Mouse (Mus musculus) 416B (cell line): ENCODE measurements at regions not wholly inside any gene's neighbourhood (a gene's known extent, or its start where the extent isn't known, plus 50 kb on each side); places are given as distances from the start of the nearest gene placed in this dataset.
"Not testable (repeated sequence)": the region's sequence is repeated elsewhere in the genome, so short reads cannot be mapped to it uniquely, and the experiment has no call there.

ENCODE experiments used
- DNase-seq: peaks from one replicate; pipeline ENCODE4 v3.0.0; 2011; ENCODE audit warnings: low read depth

DNA sequence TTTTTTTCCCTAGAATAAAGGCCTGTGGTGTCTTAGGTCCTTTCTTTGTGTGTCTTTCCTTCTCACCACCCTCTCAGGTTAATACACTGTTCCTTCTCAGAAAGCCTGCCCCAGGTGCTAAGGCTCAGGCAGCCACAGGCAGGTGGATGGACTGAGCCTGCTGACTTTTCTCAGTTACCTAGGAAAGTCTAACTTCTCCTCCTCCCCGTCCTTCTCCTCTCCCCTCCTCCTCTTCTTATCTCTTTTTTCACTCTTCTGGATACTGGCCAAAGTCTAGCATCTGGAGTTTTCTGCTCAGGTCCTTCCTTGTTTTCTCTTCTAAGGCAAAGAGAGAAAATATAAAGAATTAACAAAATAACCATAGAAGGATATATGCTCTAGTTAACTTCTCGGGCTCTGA is 260.5 kb downstream of the Dad1 start:
- DNase-seq, result no peak

DNA sequence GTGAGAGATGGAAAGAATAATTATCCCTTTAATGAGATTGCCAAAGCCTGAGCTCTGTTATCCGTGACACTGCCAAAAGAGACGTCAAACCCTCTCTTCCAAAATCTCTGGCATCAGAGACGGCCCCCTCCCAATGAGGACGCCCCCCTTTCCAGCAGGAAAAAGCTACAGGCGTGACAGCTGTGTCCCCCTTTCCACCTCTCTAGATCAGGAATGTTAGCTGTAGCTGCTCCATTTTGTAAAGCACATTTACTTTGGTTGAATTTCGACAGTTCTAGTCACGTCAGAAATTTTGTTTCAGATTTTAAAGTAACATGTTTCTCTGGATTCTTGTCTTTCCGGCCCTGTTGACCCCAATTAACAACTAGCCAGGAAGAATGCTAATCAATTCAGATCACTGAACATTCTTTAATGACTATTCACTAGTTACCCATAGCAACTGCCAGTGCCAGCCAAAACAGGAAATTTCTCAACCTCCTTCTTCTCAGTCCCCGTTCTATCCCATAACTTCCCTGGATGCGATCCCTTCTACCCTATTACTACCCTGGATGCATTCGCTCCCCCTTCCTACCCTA is 261.1 kb downstream of the Dad1 start:
- DNase-seq, result no peak

DNA sequence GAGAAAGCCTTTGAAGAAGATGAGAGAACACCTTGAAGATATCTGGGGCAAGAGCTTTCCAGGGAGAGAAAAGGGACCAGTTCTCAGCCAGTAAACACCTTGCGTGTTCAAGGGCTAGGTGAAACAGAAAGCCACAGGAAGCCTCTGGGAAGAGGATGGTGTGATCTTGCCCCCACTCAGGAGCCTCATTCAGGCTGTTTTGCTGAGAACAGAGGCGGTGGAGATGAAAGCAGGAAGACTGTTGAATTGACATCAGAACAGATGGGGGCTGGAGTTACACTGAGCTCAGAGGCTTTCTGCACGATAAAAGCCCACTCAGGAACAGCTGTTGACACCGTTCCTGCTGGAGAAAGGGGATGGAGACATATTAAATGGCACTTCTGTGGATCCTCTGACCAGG is 262.5 kb downstream of the Dad1 start:
- no peak for DNase-seq

GRCm38 (mm10) chr14:53980771-53981170 is 273.1 kb downstream of the Dad1 start:
- DNase-seq, result no peak

GRCm38 (mm10) chr14:53961426-53961825 is 292.5 kb downstream of the Dad1 start:
- DNase-seq, result not testable (repeated sequence)

DNA sequence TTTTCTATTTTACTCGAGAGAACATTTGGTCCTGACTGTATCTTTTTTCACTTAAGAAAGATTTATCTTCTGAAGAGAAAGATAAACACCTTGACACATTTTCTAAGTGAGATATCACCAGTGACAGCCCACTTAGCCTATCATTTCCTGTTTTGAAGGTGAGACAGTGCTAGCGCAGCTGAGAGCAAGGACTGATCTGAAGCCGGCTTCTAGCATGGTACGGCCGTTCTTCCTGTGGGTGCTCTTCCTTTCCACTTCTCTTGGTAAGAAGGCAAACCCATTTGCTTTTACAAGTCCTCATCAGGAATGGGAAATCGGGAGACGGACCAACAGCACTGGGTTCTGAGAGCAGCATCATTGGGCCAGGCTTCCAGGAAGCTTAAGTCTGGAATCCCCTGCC is 293.1 kb downstream of the Dad1 start:
- DNase-seq, result no peak

GRCm38 (mm10) chr14:53935791-53936231 is 318.1 kb downstream of the Dad1 start:
- DNase-seq, result not testable (repeated sequence)

DNA sequence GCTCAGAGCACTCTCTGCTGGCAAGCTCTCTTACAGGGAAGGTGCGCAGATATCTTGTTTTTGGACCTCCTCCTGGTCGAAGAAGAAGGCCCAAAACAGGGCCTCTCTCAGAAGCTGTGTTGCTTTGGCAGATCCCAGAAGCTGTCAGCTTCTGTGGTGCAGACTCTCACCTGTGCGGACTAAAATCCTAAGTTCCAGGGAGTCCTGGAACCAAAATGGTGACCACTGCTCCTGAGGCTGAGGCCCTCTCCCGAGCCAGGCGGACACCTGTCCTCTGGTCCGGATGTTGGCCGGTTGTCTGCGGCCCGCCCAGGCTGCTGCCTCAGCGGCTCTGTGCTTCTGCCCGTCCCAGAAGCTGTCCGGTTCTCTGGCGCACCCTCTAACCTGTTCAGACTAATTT is 318.6 kb downstream of the Dad1 start:
- not testable (repeated sequence) for DNase-seq

DNA sequence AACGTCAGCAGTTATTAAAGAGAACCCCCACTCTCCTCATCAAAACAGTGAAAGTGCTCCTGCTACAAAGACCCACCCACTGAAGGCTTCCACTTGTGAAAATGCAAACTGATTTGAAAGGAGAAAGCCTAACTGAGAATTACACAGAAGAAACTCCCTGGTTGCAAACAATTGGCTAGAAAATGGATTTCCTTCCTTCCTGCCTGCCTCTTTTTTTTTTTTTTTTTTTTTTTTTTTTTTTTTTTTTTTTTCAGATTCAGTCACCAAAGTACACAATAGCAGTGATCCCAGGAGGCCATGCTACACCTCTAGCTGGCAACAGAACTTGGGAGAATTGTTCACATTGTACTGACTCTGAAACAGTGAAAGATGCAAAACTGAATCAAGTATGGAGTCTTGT is 343.0 kb downstream of the Dad1 start:
- DNase-seq, result no peak

DNA sequence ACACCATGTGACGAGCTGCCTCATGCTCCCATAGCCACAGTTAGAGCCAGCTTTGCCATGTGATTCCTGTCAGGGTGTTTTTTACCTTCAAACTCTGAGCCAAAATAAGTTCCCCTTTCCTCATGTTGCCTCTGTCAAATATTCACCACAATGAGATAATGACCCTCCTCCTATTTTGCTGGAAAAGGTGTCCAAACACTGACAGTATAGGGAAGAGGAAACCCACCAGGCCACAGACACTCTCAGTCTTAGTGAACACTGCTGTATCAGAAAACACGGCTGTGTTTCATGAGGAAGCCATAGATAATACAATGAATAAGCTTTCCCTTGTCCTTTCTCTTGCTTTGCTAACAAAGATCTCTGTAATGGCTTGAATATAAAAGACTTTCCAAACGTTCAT is 349.3 kb downstream of the Dad1 start:
- DNase-seq, result no peak

DNA sequence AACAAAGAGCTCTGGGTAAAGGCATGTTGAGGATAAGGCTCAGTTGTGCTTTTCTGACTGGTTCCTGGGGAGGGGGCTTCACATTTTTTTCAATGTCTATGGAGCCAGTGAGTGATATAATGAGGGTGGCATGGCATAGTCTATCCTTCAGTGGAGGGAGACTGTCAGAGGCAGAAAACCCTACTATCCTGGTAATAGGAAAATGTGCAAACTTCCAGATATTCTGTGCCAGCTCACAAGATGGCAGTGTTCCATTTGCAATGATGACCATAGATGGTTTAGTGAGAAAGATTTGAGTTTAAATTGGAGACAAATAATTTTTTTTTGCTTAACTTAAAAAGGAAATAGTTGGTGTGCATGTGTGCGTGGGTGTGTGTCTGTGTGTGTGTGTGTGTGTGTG is 352.8 kb downstream of the Dad1 start:
- DNase-seq, result no peak

DNA sequence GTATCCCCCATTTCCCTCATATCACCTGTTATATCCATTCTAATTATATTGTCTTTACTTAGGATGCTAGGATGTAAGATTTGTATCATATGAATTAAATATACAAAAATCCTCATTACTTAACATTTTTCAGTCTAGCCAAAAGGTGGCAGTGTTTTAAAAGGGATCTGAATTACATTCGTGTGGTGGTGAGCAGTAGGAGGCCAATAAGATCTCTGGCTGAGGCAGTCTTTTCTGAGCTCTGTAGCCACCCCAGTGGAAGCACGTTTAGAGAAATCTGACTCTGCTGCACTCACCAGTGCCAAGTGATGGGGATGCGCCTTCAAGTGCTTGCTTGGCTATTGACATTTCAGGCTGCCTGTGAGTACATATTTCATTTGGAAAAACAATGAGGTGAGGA is 372.6 kb downstream of the Dad1 start:
- peak; percentile 54 for DNase-seq

DNA sequence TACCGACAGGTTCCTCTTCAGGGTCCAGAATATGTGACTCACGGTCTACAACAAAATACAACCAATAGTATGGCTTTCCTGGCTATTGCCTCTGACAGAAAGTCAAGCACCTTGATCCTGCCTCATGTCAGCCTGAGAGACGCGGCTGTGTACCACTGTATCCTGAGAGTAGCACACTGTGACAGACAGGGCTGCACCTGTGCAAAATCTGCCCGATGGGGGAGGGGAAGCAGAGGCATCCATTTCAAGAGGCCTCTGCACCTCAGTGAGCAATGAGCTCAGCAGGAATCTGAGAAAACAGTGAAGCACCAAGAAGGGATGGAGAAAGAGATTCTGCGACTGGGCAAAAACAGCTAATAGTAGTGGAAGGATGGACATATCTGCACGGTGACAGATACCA is 377.3 kb downstream of the Dad1 start:
- no peak for DNase-seq

DNA sequence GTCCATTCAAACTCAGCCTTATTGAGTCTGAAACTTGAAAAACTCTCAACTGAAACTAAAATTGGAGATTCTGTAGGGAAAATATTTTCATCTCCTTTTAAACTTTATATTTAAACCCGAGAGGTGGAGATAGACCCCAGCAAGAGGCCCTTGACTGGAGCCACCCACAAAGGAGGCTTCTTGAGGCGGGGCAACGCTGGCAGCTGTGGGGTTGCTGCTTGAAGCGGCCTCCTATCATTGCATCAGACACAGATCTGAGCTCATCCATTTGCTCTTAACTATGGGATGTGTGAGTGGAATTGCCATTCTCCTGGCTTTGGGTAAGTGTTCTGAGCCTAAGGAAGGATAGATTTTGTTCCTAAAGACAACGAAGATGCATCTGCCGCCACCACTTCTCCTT is 378.2 kb downstream of the Dad1 start:
- DNase-seq, result no peak

DNA sequence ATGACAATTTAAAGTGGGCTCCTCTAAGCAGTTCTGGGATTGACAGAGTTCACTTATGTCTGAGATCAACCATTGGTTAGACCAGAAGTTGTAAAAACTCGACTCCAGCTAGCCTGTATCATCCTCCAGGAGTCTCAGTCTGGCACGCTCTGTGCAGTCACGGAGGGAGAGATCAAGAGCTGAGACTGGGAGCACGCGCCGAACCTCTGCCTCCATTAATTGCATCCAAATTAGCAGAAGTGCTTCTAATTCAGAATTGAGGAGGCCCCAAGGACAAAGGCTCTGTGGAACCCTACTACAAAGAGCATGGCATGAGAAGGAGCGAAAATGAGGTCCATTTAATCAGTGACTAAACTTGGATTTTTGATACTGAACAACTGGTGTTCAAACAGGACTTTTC is 406.9 kb downstream of the Dad1 start:
- DNase-seq, result no peak

DNA sequence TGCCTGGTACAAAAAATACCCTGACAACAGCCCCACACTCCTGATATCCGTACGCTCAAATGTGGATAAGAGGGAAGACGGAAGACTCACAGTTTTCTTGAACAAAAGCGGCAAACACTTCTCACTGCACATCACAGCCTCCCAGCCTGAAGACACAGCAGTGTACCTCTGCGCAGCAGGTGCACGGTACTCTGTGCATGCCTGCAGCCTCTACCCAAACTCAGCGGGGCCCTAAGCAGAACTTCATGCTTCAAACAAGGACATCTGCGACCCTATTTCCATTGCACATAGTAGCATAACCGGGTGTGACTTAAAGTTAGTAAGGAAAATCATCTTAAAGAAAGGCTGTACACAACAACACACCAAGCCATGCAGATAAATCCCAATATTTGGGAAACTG is 408.3 kb downstream of the Dad1 start:
- no peak for DNase-seq

DNA sequence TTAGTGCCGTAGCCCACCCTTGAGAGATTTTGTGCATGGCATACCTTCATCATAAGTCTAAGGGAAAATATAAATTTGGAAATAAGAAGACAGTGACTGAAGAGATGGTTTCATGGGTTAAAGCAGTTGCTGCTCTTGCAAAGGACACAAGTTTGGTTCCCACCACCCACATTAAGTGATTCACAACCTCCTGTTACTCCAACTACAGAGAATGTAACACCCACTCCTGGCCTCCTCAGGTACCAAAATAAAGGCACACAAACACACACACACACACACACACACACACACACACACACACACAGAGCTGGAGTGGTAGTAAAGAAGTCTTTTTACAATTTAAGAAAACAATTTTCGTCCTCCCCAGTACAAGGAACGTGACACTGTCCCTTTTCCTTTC is 421.4 kb downstream of the Dad1 start:
- no peak for DNase-seq

DNA sequence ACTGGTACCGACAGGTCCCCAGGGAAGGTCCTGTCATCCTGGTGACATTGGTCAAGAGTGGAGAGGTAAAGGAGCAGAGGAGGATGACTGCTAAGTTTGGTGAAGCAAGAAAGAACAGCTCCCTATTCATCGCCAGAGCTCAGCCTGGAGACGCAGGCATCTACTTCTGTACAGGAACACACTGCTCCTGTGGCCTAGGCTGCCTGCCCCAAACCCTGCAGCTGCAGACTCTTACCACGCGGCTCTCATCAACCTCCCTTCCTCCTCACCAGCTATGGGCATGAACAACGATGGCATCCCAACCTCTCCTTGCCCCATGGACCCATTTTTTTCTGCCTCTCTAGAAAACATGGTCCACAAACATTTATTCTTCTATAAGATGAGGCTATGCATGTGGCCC is 422.3 kb downstream of the Dad1 start:
- no peak for DNase-seq

DNA sequence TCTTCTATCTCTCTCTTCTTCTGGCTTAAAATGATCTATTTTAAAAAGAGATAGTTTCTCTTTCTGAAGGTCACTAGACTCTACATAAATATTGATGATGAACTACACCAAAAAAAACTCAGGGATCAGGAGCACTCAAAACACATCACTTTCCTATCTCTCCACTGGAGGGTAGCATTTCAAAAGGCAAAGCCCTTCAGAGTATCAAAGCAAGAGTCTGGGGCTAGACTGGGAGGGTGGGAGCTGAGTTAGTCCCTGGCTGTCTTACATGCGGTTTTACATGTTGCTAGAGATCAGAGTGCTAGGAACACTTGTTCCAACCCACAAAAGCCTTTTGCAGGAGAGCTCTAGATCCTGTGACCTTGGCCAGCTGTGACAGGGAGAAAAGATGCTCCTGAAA is 423.2 kb downstream of the Dad1 start:
- DNase-seq, result no peak

- DNase-seq, result no peak
Observed at GRCm38 (mm10) chr14:53826782-53827181, 427.1 kb downstream of the Dad1 start.

- peak; percentile 72 for DNase-seq
Observed at GRCm38 (mm10) chr14:53806231-53806630, 447.7 kb downstream of the Dad1 start.

DNA sequence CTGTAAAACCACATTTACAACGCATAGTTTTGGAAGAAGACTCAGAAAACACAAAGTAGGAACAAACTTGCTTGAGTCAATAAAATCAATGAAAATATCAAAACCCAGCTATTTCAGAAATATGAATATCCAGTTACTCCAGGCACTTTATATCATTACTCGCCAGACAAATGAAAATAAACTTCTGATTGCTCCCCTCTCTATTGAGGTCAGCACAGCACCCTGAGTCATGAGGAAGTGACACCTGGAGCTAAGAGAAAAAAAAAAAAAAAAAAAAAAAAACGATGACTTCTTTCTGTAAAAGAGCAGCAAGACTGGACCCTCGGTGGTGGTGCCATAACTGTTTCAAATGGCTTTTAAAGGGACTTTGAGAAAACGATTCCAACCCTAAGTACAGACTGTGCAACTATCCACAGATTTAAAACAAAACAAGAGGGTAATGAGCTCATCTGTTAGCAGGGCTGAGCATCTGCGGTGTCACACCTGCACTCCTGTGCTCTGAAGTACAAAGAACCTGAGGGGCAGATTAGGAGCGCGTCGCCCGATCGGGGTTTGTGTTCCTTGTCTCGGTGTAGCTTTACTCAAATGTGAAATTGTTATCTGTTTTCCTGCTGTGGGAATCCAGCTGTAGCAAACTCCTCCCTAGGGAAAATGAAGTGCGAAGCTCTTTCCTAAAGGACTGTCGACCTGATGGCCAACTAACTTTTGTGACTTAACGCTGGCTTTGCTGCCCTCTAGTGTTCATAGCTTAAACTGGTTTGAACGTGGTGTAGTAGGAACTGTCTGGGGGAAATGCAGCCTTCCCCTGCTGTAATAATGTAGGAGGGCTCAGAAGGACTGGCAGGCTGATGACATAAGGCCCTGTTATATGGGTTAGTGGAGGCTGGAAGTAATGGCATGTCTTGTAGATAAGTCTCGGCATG is 449.9 kb downstream of the Dad1 start:
- DNase-seq, result peak; percentile 87

DNA sequence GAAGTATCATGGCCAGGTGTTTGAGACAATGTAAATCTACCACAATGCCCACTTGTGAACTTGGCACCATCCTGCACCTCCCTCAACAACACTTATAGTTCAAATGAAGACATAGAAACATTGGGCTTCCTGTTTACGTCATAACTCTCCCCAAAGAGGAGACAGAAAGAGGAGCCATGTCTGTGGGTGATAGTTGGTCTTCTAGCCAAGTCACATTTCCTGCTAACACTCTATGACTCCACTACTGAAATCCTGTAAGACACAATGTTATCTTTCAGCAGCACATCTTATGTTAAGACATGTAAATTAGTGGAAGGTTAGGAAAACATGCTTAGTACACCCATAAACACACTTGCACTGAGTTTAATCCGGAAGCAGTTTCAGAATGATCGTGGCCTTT is 451.4 kb downstream of the Dad1 start:
- DNase-seq, result peak; percentile 84
